Mouse (Mus musculus) spleen, adult 2 months (tissue): ENCODE measurements at regions not wholly inside any gene's neighbourhood (a gene's known extent, or its start where the extent isn't known, plus 50 kb on each side); places are given as distances from the start of the nearest gene placed in this dataset.
"Not testable (repeated sequence)": the region's sequence is repeated elsewhere in the genome, so short reads cannot be mapped to it uniquely, and the experiment has no call there.

Experiments
- CTCF ChIP-seq: fragments of 200-500 bp; IDR thresholded peaks from 2 replicates; pipeline ENCODE4 v1.5.1; 2011; ENCODE audit warnings: mild to moderate bottlenecking, inconsistent platforms; ENCODE audit not compliant: insufficient read depth, insufficient read length, insufficient replicate concordance; ENCODE audit errors: extremely low read depth
- POLR2A ChIP-seq: fragments of 200-500 bp; IDR thresholded peaks from 2 replicates; pipeline ENCODE4 v1.6.1; 2011; ENCODE audit warnings: low read depth, low read length, inconsistent platforms

- TF ChIP-seq CTCF, POLR2A: not testable (repeated sequence)
Observed at GRCm38 (mm10) chr13:60481451-60481850, 120.3 kb upstream of the Dapk1 start.
